In the genomic region with DNA sequence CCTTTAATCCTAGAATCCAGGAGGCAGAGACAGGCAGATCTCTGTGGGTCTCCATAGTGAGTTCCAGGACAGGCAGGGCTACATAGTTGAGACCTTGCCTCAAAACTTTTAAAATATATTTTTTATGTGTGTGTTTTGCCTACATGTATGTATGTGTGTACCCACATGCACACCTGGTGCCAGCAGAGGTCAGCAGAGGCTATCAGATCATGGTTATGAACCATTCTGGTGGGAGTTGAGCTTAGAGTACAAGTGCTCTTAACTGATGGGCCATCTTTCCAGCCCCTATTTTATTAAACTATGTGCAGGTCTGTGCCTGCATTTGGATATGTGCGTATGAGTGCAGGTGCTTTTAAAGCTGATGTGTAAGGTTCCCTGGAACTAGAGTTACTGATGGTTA, we compare ENCODE assay signal across 1 mouse cellular context.
TF ChIP-seq lines count a peak whose summit lies in the region.

No protein-coding gene starts in this region.

TF ChIP-seq in MEL, 35 proteins besides CTCF, POLR2A, EP300 and RAD21:
- 0 out of 2 replicates have a peak, but pooled peaks have one; percentile 11 for TF ChIP-seq POLR2AphosphoS2 (IDR thresholded peaks at IDR 0.05; ENCODE audit: low read length)
- no peak for TF ChIP-seq TCF12 (IDR thresholded peaks at IDR 0.05; ENCODE audit: low read depth, low read length)
TF ChIP-seq in MEL: peak in this region for 1.
